Mouse (Mus musculus) embryonic facial prominence, embryonic 14.5 days (tissue): ENCODE data around the gene Sh3gl2. TPM values are rescaled to one million over a fixed set of nuclear protein-coding genes. Genes with fewer than 3 reads are reported as not detected.

ENCODE experiments used
- ATAC-seq: fragments of 200-750 bp; cut with Nextera tagmentation; 2 replicates; pipeline ENCODE4 v1.8.0; 2017; ENCODE audit warnings: low read depth, moderate number of reproducible peaks, moderate TSS enrichment
- DNase-seq: peaks from one replicate; pipeline ENCODE4 v3.0.0-alpha.2; 2015; ENCODE audit warnings: low spot score
- H3K27ac ChIP-seq: fragments of 300-500 bp; sonication (generic); replicated peaks from 2 replicates; pipeline ENCODE4 v1.5.1; 2014; ENCODE audit warnings: low read depth, mild to moderate bottlenecking, low read length, moderate library complexity
- H3K27me3 ChIP-seq: fragments of 300-500 bp; sonication (generic); replicated peaks from 2 replicates; pipeline ENCODE4 v1.6.1; 2014; ENCODE audit warnings: low read length; ENCODE audit not compliant: control insufficient read depth, insufficient read depth
- H3K36me3 ChIP-seq: fragments of 300-500 bp; sonication (generic); 2 replicates; pipeline ENCODE4 v1.6.1; 2014; ENCODE audit warnings: low read length, mixed read lengths; ENCODE audit not compliant: control insufficient read depth, insufficient read depth
- H3K4me1 ChIP-seq: fragments of 300-500 bp; sonication (generic); 2 replicates; pipeline ENCODE4 v1.6.1; 2014; ENCODE audit warnings: antibody characterized with exemption, low read length; ENCODE audit not compliant: control insufficient read depth, insufficient read depth
- H3K4me2 ChIP-seq: fragments of 300-500 bp; sonication (generic); 2 replicates; pipeline ENCODE4 v1.6.1; 2014; ENCODE audit warnings: low read depth, mild to moderate bottlenecking, low read length, moderate library complexity, mixed read lengths
- H3K4me3 ChIP-seq: fragments of 300-500 bp; sonication (generic); 2 replicates; pipeline ENCODE4 v1.5.1; 2014; ENCODE audit warnings: low read depth, mild to moderate bottlenecking, low read length
- H3K9ac ChIP-seq: fragments of 300-500 bp; sonication (generic); 2 replicates; pipeline ENCODE4 v1.6.1; 2014; ENCODE audit warnings: low read depth, mild to moderate bottlenecking, low read length, moderate library complexity, mixed read lengths
- H3K9me3 ChIP-seq: fragments of 300-500 bp; sonication (generic); 2 replicates; pipeline ENCODE4 v1.6.1; 2016; ENCODE audit warnings: low read length; ENCODE audit not compliant: control insufficient read depth
- WGBS: fragments of 180-500 bp; shearing (Covaris S2); extraction: QIAGEN DNeasy Blood & Tissue Kit; methylation state at CpG from one replicate; pipeline ENCODE4 v1.1.7; 2014; 5-methylcytosine and 5-hydroxymethylcytosine counted together
- polyA plus RNA-seq: library from polyadenylated mRNA; unstranded; fragments of >200 nt; fragmentation: Nextera tagmentation; extraction: Ambion mirVana; gene quantifications from 2 replicates; pipeline ENCODE4 v1.2.1, GENCODE M21; 2014

Sh3gl2 gene
- polyA plus RNA-seq, 1 experiment from 2014 or later = 7.0 TPM

GRCm38 (mm10) chr4:85594159-85594558, 389.2 kb downstream of the Sh3gl2 start:
- no peak for ATAC-seq

GRCm38 (mm10) chr4:85613331-85613730, 408.4 kb downstream of the Sh3gl2 start:
- peak; percentile 19 for DNase-seq
- H3K9me3 ChIP-seq = no peaks in the 10 kb centered on the region
- no peaks in the 10 kb centered on the region for H3K27me3 ChIP-seq
- no peak overlapping the region for H3K27ac ChIP-seq
- no peak overlapping the region for H3K9ac ChIP-seq
- H3K36me3 ChIP-seq = no peaks in the 10 kb centered on the region
- 66% methylated on average over 3 of the region's 3 CpGs for WGBS
- no peak for ATAC-seq
- no peak overlapping the region for H3K4me2 ChIP-seq
- no peak overlapping the region for H3K4me3 ChIP-seq
- no peaks in the 10 kb centered on the region for H3K4me1 ChIP-seq

More at GRCm38 (mm10) chr4:85594159-85594558, 389.2 kb downstream of the Sh3gl2 start:
- H3K4me2 ChIP-seq = no peak overlapping the region
- no peak for DNase-seq
- no peak overlapping the region for H3K27ac ChIP-seq
- H3K36me3 ChIP-seq = no peaks in the 10 kb centered on the region
- no peaks in the 10 kb centered on the region for H3K9me3 ChIP-seq
- H3K4me3 ChIP-seq = no peak overlapping the region
- H3K4me1 ChIP-seq = no peaks in the 10 kb centered on the region
- H3K27me3 ChIP-seq = no peaks in the 10 kb centered on the region
- no peak overlapping the region for H3K9ac ChIP-seq

DNA sequence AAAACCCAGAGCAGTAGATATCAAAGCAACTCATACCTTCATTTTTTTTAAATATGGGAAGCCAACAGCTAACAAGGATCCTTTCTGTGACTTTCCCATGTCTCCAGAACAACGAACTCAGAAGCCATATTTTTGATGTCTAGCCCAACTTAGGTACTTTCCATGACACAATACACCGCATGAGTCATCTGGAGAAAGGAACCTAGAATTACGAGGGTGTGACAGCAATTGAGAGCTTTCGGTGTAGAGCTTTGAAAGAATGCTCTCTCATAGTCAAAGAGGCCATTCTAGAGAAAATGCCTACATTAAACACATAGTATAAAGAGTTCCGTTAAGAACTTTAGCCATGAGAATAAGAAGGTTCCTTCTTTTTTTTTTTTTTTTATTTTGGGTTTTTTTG, 413.8 kb downstream of the Sh3gl2 start:
- Histone ChIP-seq H3K27ac (no peak overlapping the region), H3K4me2 (no peak overlapping the region), H3K9ac (no peak overlapping the region), H3K4me1 (no peaks in the 10 kb centered on the region), H3K9me3 (no peaks in the 10 kb centered on the region), H3K4me3 (no peak overlapping the region), H3K36me3 (no peaks in the 10 kb centered on the region), H3K27me3 (no peaks in the 10 kb centered on the region)
- DNase-seq = no peak
- no peak for ATAC-seq
- 86% methylated on average over 5 of the region's 5 CpGs for WGBS

DNA sequence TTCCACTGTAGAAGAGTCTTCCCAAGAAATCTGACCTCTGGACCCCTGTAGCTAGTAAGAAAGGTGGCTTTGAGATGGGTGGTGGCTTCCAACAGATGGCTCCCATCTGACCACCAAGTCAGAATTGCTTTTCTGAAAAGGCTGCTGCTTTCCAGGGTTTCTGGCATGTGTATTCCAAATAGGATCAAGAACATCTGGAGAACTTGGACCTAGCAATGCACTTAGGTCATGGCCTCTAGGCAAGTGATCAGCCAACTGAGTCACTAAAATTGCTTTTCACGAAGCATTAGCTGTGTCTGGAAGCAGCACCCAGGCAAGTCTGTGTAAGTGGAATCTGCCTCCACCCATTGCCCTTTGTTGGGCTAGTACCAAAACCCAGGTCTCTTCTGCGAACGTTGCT, 414.3 kb downstream of the Sh3gl2 start:
- Histone ChIP-seq H3K27ac (no peak overlapping the region), H3K36me3 (no peaks in the 10 kb centered on the region), H3K4me2 (no peak overlapping the region), H3K4me3 (no peak overlapping the region), H3K9me3 (no peaks in the 10 kb centered on the region), H3K4me1 (no peaks in the 10 kb centered on the region), H3K27me3 (no peaks in the 10 kb centered on the region), H3K9ac (no peak overlapping the region)
- 67% methylated on average over 3 of the region's 3 CpGs for WGBS
- ATAC-seq (no peak), DNase-seq (no peak)

DNA sequence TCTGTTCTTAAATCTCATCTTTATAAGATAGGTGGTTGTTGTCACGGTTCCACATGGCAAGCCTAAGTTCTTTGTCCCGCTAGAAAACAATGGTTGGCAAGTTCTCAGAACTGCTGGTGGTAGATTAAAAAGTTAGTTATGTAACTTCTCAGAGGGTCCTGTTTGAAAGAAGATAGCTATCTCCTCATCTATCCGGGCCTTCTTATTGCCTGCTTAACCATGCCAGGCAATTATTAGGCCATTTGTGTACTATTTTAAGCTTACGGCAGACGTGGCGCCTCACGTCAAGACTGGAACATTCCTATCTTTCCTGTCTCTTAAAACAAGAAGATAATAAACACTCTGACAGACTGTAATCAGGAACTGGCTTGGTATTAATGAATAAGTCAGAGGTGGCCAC, 424.5 kb downstream of the Sh3gl2 start:
- 81% methylated on average over 7 of the region's 7 CpGs for WGBS
- no peak overlapping the region for H3K9ac ChIP-seq

DNA sequence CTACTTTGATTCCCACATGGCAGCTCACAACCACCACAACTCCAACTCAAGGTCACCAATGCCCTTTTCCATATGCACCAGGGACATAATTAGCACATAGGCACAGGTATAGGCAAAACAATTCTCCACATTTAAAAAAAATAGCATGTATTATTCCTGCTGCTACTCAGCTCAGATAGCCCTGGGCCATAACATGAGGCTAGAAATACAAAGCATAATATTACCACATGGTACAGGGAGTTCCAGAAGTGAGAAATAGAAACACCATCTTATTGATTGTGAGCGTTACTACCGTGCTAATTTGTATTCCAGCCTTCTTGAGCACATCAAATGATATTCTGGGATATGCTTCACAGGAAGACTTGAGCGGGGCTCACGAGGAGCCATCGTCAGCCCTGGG, 464.3 kb downstream of the Sh3gl2 start:
- ATAC-seq = no peak
- WGBS = 77% methylated on average over 5 of the region's 5 CpGs
- H3K4me3 ChIP-seq = no peak overlapping the region

More for the DNA sequence above, 424.5 kb downstream of the Sh3gl2 start:
- Histone ChIP-seq H3K4me3 (no peak overlapping the region), H3K27ac (no peak overlapping the region), H3K4me2 (no peak overlapping the region), H3K9me3 (no peaks in the 10 kb centered on the region), H3K4me1 (no peaks in the 10 kb centered on the region), H3K27me3 (no peaks in the 10 kb centered on the region), H3K36me3 (no peaks in the 10 kb centered on the region)
- ATAC-seq = no peak
- DNase-seq = no peak

GRCm38 (mm10) chr4:85669735-85670134, 464.8 kb downstream of the Sh3gl2 start:
- Histone ChIP-seq H3K27me3 (no peaks in the 10 kb centered on the region), H3K4me2 (no peak overlapping the region), H3K4me3 (no peak overlapping the region), H3K27ac (no peak overlapping the region), H3K9me3 (no peaks in the 10 kb centered on the region), H3K9ac (no peak overlapping the region), H3K4me1 (no peaks in the 10 kb centered on the region), H3K36me3 (no peaks in the 10 kb centered on the region)
- no peak for ATAC-seq
- 69% methylated on average over 1 of the region's 1 CpGs for WGBS
- DNase-seq = no peak

More for the DNA sequence above, 464.3 kb downstream of the Sh3gl2 start:
- no peaks in the 10 kb centered on the region for H3K9me3 ChIP-seq
- no peak overlapping the region for H3K9ac ChIP-seq
- H3K4me2 ChIP-seq = no peak overlapping the region
- H3K27me3 ChIP-seq = no peaks in the 10 kb centered on the region
- no peak overlapping the region for H3K27ac ChIP-seq
- no peak for DNase-seq
- H3K36me3 ChIP-seq = no peaks in the 10 kb centered on the region
- no peaks in the 10 kb centered on the region for H3K4me1 ChIP-seq

DNA sequence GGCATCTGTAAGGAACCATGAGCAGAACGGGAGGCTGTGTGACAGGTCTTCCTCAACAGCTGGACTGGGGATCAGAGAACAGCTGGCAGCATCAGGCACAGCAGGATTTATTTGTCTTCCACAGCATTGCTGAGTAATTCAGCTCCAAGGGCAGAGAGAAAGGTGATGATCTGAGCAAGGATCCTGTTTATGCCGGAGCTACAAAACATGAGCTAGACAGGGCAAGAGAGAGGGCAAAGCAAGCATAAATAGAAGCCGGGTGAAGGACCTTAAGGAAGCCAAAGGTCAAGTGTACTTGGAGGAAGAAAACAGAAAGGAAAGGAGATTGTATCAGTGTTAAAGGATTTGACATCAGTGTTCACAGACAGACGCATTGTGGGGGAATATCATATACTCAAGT, 467.4 kb downstream of the Sh3gl2 start:
- no peak for DNase-seq
- H3K9ac ChIP-seq = no peak overlapping the region
- no peaks in the 10 kb centered on the region for H3K27me3 ChIP-seq
- H3K4me2 ChIP-seq = no peak overlapping the region
- no peak overlapping the region for H3K27ac ChIP-seq
- 41% methylated on average over 4 of the region's 4 CpGs for WGBS
- no peak overlapping the region for H3K4me3 ChIP-seq
- ATAC-seq = no peak
- no peaks in the 10 kb centered on the region for H3K36me3 ChIP-seq
- no peaks in the 10 kb centered on the region for H3K4me1 ChIP-seq
- no peaks in the 10 kb centered on the region for H3K9me3 ChIP-seq

DNA sequence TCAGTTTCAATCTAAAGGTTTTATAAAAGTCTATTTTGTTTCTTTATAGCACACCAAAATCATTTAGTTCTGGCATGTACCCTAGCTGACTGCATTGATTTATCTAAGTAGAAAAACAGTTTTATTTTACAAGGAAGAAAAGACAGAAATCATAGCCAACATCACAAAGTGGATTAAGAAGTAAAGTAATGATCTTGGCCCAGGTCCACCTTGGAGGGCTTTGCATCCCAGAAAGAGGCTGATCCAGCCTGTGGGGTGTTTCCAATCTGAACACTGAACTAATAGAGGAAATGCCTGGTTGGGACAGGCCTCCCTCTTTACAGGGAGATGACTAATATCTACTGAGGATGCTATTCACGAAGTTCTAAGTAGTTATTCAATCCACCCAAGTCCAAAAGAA, 472.7 kb downstream of the Sh3gl2 start:
- no peak overlapping the region for H3K4me2 ChIP-seq
- H3K27me3 ChIP-seq = no peaks in the 10 kb centered on the region
- 35% methylated on average over 1 of the region's 1 CpGs for WGBS
- H3K9me3 ChIP-seq = no peaks in the 10 kb centered on the region
- H3K27ac ChIP-seq = no peak overlapping the region
- DNase-seq (peak; percentile 75), ATAC-seq (no peak)
- no peak overlapping the region for H3K4me3 ChIP-seq
- H3K9ac ChIP-seq = no peak overlapping the region
- no peaks in the 10 kb centered on the region for H3K36me3 ChIP-seq
- H3K4me1 ChIP-seq = no peaks in the 10 kb centered on the region
